Mouse (Mus musculus): ENCODE measurements around the gene Cd320. TPM values are rescaled to one million over a fixed set of nuclear protein-coding genes. Genes with fewer than 3 reads are reported as not detected.
"Not testable (repeated sequence)": the region's sequence is repeated elsewhere in the genome, so short reads cannot be mapped to it uniquely, and the experiment has no call there.

Cd320 gene
- total RNA-seq, 2 experiments from 2014 or later = 13.3 to 15.2 TPM

DNA sequence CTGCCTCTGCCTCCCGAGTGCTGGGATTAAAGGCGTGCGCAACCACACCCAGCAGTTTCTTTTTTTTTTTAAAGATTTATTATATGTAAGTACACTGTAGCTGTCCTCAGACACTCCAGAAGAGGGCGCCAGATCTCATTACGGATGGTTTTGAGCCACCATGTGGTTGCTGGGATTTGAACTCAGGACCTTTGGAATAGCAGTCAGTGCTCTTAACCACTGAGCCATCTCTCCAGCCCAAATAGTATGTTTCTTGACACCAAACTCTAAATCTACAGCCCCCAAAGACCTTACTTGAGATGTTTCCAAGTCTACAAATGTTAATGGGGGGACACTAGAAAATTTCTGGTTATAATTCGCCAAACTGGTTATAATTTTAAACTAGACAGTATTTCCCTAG is 49.0 kb downstream of the Cd320 start:
- DNase-seq; intact Hi-C loops (cut with DNase I): not testable (repeated sequence)

DNA sequence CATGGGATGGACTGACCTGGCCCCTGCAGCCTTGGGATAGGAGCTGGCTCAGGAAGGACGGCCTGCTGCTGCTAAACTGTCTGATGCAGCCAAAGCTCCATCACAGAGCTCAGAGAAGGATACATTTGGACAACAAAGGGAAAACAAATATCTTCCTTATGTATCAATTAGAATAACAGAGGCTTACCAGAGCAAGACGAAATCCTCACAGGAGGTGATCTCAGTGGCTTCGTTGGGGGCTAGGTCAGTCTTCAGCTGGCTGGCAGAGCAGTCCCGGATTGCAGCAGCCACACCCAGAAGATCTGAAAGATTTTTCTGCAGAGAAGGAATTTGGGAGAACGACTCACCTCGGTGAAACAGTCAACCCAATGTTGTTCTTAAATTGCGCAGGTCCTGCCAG is 49.5 kb downstream of the Cd320 start:
- no peak for DNase-seq
- intact Hi-C loops (cut with DNase I) = no loop called here

DNA sequence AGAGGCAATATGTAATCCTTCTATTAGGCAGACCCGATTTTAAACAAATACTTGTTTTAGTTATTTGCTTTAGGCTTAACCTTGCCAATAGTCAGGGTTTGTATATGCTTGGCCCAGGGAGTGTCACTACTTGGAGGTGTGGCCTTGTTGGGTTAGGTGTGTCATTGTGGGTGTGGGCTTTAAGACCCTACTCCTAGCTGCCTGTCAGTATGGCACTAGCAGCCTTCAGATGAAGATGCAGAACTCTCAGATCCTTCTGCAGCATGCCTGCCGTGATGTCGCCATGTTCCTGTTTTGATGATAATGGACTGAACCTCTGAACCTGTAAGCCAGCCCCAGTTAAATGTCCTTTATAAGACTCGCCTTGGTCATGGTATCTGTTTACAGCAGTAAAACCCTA is 50.1 kb downstream of the Cd320 start:
- DNase-seq; intact Hi-C loops (cut with DNase I): not testable (repeated sequence)

DNA sequence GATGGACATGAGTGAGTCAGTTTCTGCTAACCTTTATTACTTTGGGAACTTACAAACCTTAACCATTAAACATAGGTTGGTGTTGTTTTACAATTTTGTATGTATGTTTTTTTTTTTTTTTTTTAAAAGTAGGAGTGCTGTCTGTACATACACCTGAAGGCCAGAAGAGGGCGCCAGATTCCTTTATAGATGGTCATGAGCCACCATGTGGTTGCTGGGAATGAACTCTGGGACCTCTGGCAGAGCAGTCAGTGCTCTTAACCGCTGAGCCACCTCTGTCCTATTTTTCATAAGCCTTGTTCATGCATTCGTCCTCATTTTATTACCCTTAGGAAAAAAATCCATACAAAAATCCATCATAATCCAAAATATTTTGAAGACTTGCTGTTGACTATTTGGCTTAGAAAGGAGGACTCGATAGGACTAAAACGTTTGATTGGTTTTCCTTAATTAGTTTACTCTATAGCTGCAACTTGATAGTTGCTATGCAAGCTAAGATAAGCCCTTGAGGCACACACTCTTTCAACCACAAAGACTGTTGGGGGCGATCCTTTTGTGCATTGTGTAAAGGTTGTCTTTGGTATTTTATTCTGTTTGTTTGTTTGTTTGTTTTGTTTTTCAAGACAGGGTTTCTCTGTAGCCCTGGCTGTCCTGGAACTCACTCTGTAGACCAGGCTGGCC is 54.4 kb downstream of the Cd320 start:
- intact Hi-C loops (cut with DNase I) = no loop called here
- DNase-seq = no peak

DNA sequence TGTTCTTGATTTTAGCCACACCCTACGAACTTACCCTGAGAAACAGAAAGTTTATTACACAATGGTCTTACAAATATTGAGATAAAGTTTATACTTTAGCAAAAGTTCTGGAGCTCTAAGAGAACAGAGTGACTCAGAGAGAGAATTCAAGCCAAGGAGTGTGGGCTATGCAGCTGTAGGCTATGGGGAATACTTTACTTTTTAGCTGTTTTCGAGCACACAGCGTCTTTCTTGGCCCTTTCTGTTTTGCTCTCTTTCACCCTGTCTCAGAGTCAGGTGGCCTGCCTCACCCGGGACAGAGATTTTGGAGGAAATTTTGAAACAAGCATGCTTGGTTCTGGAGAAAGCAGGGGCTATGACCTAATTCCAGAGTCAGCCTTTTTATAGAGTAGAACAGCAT is 55.3 kb downstream of the Cd320 start:
- DNase-seq; intact Hi-C loops (cut with DNase I): not testable (repeated sequence)

Small RNAs within 50 kb of the gene (microRNA-seq; reads per million reads assigned to microRNA genes)
- gene Gm27740 = 0 reads per million in 2 experiments

Other genes starting within 250 kb of the Cd320 start
- gene Zfp414, start 214.0 kb upstream of the Cd320 start, total RNA-seq (2021) = 1 to 10 TPM; 6.6 to 7.8 TPM
- not detected for gene Pram1, start 205.0 kb upstream of the Cd320 start, total RNA-seq (2021)
- gene Hnrnpm, start 156.2 kb upstream of the Cd320 start, total RNA-seq (2021) = 10 to 100 TPM; 57.9 to 64.7 TPM
- gene March2, start 124.4 kb upstream of the Cd320 start, total RNA-seq (2021) = 10 to 100 TPM; 83.8 to 92.6 TPM
- gene Rab11b, start 82.6 kb upstream of the Cd320 start, total RNA-seq (2021) = 100 to 1,000 TPM; 120 to 147 TPM
- 10 to 100 TPM in 1 of 2 experiments, 1 to 10 TPM in 1; 8.0 to 11.7 TPM for gene Angptl4, start 61.3 kb upstream of the Cd320 start, total RNA-seq (2021)
- 10 to 100 TPM; 15.3 to 22.5 TPM for gene Kank3, start 32.6 kb upstream of the Cd320 start, total RNA-seq (2021)
- 100 to 1,000 TPM; 503 to 584 TPM for gene Rps28, start 18.5 kb upstream of the Cd320 start, total RNA-seq (2021)
- 100 to 1,000 TPM; 325 to 364 TPM for gene Ndufa7, start 18.5 kb upstream of the Cd320 start, total RNA-seq (2021)
- not detected for gene Gm7029, start 30.7 kb downstream of the Cd320 start, total RNA-seq (2021)
- gene Kifc1, start 47.6 kb downstream of the Cd320 start, total RNA-seq (2021) = 1 to 10 TPM in 1 of 2 experiments, under 1 TPM in 1; 0.74 to 1.1 TPM
- not detected for gene Platr17, start 62.0 kb downstream of the Cd320 start, total RNA-seq (2021)
- gene Daxx, start 66.3 kb downstream of the Cd320 start, total RNA-seq (2021) = 10 to 100 TPM in 1 of 2 experiments, 1 to 10 TPM in 1; 9.3 to 11.3 TPM
- gene Tapbp, start 72.8 kb downstream of the Cd320 start, total RNA-seq (2021) = 10 to 100 TPM; 31.8 to 34.7 TPM
- 10 to 100 TPM; 12.6 to 16.6 TPM for gene Zbtb22, start 72.8 kb downstream of the Cd320 start, total RNA-seq (2021)
- gene Rgl2, start 86.5 kb downstream of the Cd320 start, total RNA-seq (2021) = 10 to 100 TPM; 26.5 to 28.3 TPM
- gene Pfdn6, start 97.3 kb downstream of the Cd320 start, total RNA-seq (2021) = 10 to 100 TPM; 56.7 to 58.6 TPM
- gene Wdr46, start 97.6 kb downstream of the Cd320 start, total RNA-seq (2021) = 1 to 10 TPM; 8.4 to 9.7 TPM
- gene B3galt4, start 108.4 kb downstream of the Cd320 start, total RNA-seq (2021) = 1 to 10 TPM; 1.5 to 1.6 TPM
- 10 to 100 TPM; 30.5 to 30.6 TPM for gene Vps52, start 112.7 kb downstream of the Cd320 start, total RNA-seq (2021)
- 100 to 1,000 TPM; 282 to 369 TPM for gene Rps18, start 112.9 kb downstream of the Cd320 start, total RNA-seq (2021)
- 10 to 100 TPM; 25.6 to 32.9 TPM for gene H2-K1, start 157.3 kb downstream of the Cd320 start, total RNA-seq (2021)
- 10 to 100 TPM; 11.7 to 12.4 TPM for gene Ring1, start 181.6 kb downstream of the Cd320 start, total RNA-seq (2021)
- gene H2-Ke6, start 185.0 kb downstream of the Cd320 start, total RNA-seq (2021) = 10 to 100 TPM; 55.5 to 64.2 TPM
- gene Slc39a7, start 188.6 kb downstream of the Cd320 start, total RNA-seq (2021) = 10 to 100 TPM; 40.8 to 45.2 TPM
- gene Rxrb, start 188.7 kb downstream of the Cd320 start, total RNA-seq (2021) = 10 to 100 TPM; 34.5 to 35.3 TPM
- 1 to 10 TPM; 9.3 to 9.6 TPM for gene Col11a2, start 196.3 kb downstream of the Cd320 start, total RNA-seq (2021)
- gene H2-Oa, start 249.2 kb downstream of the Cd320 start, total RNA-seq (2021) = not detected

Measured in gastrocnemius, postnatal 36 days (tissue).